Mouse (Mus musculus) neutrophil, adult 5-6 weeks (primary cell): Measurements from ENCODE around the gene 4930550C14Rik. TPM values are rescaled to one million over a fixed set of nuclear protein-coding genes. Genes with fewer than 3 reads are reported as not detected.

Experiments
- ATAC-seq: fragments of 151-379, 151-347 bp; 2 replicates; pipeline ENCODE4 v1.8.0; 2017; ENCODE audit warnings: mild to moderate bottlenecking, moderate TSS enrichment; ENCODE audit not compliant: insufficient number of reproducible peaks, poor library complexity, low FRiP score, severe bottlenecking; ENCODE audit errors: extremely low read depth
- total RNA-seq: library from RNA; stranded (forward); fragments of 200-1000 nt; gene quantifications from 2 replicates; pipeline ENCODE4 v1.2.3, GENCODE M21; 2017

The 4930550C14Rik gene
- total RNA-seq = 0.12 and 0.58 TPM in 2 replicates

DNA sequence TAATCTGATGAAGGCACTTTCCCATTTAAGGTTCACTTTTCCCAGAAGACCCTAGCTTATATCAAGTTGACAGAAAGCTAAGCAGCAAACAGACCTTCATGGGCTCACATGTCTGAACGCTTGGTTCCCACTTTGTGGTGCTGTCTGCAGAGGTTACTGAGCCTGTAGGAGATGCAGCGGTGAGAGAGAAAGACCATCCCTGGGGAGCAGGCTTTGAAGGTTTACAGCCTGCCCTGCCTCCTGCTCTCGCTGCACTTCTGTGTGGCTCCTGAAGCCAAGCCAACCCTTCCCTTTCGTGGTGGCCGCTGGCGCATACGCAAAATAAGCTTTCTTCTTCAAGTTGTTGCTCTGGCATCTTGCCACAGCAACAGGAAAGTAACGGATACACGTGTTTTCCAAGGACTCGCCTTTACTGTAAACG is at the start of gene 4930550C14Rik:
4930550C14Rik (plus strand) TSS at position 35 of the 421 bp plus-strand sequence.
- no peak for ATAC-seq

DNA sequence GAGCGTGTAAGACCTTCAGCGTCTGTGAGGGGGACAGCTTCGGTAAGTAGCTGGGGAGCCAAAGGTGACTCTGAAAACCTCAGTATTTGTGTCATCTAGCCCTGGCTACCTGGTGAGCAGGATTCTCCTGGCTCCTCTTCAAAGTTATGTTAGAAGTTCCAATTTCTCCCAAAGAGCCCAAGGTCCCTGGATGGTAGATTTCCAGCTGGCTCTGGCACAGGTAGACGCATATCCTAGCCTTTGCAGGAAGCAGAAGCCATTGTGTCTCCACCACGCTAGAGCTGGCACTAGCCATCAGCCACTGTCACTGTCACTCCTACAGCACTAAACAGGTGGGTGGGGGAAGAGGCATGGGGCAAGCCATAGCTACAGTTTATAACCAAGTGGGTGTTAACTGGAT is 49.0 kb upstream of the 4930550C14Rik start:
- ATAC-seq = no peak

DNA sequence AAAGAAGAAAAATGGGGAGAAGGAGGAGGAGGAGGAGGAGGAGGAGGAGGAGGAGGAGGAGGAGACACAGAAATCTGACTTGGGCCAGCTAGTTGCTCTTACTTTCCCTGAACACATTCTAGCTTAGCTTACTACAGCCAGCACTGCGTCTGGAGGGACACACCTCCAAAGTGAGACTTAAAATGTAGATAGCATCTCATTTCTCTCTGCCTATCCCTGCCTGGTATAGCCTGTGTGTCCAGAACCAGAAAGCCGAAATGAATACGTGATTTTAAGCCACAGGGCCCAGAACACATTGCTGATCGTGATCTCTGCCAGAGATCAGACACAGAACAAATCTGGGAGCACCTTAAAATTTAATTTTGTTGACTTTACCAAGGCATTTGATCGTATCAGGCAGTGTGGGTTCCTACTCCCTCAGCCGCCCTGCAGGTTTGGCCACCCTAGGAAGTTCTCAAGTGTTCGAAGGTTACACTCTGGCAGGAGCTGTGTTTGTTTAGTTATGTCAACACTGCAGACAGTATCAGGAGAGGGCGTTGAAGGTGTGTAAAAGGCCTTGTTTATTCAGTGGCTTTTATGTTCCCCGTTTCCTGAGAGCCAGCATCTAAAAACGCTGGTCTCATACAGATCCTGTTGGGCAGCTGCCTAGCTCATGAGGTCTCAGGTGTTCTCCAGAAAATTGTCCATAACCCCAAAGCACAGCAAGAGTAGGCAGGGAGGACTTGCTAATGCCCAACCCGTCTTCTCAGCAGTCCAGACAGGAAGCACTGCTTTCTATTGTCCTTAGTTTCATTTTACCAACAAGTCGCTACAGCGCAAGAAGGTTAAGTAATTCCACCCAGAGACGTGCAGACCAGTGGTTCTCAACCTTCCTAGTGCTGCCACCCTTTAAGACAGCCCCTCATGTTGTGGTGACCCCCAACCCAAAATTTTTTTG is 45.6 kb upstream of the 4930550C14Rik start:
- no peak for ATAC-seq

DNA sequence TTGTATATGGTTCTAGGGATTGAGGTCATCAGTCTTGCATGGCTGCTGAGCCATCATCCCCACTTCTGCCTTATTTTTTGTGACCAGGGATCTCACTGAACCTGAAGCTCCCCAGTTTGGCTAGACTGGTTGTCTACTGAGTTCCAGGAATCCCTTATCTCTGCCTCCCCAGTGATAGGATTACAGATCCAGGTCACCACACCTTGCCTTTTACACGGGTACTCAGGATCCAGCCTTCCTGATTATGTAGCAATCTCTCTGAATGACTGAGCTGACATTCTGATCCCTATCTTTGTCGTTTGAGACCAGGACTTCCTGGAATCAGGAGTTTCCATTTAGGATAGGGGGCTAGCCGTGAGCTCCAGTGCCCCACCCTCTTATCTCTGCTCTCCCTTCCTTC is 30.8 kb upstream of the 4930550C14Rik start:
- ATAC-seq = no peak

DNA sequence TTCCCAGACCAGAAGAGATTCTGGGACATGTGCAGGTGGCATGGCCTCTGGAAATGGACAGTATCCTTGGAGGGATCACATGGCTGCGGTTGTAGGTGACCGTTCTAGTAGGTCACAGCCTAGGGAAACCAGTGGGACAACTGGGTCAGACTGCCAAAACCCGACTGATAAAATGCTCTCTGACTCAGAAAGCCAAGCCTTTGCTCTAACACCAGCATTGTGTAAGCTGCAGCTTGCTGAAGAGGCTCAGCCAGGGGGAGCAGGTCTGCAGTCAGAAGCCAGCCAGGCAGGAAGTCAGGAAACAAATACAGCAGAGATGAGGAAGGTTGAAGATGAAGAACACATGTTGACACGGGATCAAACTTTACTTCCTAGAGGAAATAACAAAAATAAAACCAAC is 26.2 kb upstream of the 4930550C14Rik start:
- ATAC-seq = no peak

DNA sequence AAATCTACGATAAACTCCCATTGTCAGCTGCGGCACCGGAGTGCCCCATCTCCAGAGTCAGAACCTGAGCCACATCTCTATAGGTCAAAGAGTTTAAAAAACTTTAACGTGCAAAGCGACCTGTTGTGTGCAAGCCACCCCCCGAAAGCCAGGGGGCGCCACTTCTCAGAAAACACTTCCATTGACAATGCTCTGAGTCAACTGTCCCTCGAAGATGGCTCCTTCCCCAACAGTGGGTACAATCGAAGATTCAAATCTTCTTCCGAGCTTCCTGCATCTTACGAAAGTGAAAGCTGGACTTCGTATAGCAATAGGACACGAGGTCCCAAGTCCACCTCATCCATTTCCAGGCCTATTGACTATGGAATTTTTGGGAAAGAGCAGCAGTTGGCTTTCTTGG is 25.3 kb upstream of the 4930550C14Rik start:
- ATAC-seq = no peak

DNA sequence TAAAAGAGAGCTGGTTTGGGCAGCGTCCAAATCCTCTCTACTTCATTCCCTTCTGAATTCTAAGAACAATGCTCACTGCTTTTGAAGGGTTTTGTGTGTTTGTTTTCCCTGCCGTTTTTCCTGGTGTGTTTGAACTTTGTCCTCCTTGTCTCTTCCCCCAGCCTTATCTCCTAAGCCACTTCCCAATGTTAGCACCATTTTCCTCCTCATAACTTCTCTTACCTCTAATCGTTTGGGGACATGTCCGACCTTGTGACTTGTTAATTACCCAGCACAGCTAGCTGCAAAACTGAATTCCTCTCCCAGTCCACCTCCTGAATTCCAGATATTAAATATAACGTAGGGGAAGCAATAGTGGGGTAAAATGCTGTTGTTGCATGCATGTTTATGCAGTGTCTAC is 24.5 kb upstream of the 4930550C14Rik start:
- no peak for ATAC-seq

DNA sequence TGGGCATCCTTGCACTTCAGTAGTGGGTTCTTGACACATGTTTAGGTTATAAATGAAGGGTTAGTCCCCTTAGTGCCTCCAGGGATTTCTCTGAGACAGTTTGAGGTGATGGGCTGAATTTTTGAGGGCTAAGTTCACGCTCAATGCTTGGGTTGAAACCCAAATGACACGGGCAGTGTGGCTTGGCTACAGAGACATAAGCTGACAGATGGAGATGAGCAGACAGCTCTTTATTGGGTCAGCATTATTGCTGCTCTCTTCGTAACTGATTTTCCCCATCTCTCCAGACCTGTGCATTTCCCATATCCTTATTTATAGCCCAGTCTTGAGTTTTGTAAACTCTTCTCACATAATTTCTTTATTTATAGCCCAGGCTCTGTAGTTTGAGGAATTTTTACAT is 24.0 kb upstream of the 4930550C14Rik start:
- no peak for ATAC-seq

DNA sequence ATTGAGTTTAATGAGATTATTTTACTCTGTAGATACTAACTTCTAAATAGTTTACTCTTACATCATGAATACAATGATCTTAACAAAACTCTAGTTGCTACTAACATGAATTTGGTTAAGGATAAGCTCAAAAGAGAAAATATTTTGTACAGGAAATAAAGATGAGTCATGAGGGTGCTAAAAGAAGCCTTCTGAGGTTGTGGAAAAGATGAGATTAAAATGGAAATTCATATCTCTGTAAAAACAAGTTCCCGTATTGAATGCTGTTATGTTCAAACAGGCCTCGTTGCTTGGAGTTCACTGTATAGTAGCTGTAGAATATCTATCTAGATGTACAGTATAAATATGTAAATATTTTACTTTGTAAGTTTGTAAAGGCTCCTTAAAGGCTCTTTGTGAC is 21.5 kb upstream of the 4930550C14Rik start:
- no peak for ATAC-seq

DNA sequence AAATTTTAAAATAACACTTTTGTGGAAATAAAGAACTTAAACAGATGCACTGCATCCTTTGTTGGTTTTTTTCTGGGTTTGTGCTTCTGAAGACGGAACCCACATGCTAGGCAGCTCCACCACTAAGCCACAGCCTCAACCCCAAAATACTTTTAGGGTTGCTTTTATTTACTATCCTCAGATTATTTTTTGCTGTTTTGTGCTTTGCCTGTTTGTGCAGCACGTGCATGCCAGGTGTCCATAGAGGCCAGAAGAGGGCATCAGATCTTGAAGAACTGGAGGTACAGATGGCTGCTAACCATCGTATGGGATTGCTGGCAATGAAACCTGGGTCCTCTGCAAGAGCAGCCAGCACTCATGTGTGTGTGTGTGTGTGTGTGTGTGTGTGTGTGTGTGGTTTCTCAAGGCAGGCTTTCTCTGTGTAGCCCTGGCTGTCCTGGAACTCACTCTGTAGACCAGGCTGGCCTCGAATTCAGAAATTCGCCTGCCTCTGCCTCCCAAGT is 21.0 kb upstream of the 4930550C14Rik start:
- ATAC-seq = no peak

DNA sequence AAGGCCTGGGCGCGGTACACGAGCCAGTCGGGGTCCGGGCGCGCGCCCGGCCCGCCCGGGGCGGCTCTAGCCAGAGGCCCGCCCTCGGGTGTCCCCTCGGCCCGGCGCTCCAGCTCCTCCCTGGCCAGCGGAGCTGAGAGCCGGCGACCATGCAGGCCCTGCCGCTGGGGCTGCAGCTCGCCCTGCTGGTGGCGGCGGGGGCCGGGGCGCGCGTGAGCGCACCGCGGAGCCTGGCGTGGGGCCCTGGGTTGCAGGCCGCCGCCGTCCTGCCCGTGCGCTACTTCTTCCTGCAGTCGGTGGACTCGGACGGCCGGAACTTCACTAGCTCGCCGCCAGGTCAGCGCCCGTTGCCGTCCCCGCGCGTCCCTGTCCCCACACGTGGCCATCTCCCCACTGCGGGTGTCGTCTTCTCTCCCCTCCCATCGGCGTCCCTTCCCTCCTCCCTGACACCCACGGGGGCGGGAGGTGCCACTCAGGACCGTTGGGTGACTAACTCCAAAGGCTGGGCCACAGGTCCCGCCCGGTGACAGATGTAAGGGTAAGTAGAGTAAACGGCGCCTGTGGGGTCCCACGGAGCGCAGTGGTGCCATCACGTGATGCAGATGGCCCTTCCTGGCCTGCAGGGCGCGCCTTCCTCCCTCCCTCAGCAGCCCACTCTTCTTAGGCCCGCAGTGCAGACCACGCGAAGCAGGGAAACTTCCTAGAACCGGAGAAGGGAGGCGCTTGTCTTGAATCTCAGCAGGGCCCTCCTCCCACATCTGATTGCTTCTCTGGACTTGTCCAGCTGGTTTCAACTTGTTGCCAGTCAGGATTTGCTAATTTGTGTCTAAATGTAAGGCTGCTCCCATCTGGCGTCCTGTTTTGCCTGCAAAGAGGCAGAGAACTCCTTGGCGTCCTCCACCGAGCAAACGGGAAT is 17.9 kb upstream of the 4930550C14Rik start, which contains the start of gene Kdelc2:
Kdelc2 (plus strand) TSS at position 75 of the 916 bp plus-strand sequence.
- 0 out of 2 replicates have a peak, but pooled peaks have one; percentile 6 for ATAC-seq

DNA sequence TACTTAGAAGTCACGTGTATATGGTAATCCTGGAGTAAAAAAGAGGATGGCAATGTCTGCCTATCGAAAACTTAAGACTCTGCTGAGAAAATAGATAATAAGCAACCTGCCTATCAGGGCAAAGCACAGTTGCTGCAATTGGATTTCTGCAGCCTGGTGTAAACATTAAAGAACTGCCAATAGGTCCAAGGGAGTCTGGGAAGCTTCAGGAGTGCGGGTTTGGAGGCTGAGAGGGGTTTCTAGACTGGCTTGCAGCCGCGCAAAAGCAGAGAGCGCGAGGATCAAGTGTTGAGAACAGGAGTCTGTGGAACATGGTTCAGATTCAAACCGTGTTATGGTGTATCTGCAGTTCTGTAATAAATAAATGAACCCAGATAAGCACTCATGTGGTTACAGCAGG is 17.3 kb upstream of the 4930550C14Rik start:
- no peak for ATAC-seq

DNA sequence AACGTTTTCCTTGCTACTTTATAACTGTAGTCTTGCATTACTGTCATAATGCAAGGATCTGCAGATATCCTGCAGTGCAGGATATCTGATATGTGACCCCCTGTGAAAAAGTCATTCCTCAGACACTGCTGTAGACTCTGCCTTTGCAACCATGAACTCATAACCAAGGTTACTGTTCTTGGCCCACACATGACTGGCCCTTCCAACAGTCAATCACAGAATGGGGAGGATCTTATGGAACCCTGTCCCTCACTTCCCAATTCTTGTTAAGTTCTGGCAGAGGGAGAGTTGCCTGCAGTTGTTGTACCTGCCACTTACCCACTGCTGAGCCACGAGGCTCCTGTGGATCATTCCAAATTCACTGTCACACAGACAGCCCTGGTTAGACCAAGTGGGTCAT is 14.7 kb upstream of the 4930550C14Rik start:
- ATAC-seq = no peak

DNA sequence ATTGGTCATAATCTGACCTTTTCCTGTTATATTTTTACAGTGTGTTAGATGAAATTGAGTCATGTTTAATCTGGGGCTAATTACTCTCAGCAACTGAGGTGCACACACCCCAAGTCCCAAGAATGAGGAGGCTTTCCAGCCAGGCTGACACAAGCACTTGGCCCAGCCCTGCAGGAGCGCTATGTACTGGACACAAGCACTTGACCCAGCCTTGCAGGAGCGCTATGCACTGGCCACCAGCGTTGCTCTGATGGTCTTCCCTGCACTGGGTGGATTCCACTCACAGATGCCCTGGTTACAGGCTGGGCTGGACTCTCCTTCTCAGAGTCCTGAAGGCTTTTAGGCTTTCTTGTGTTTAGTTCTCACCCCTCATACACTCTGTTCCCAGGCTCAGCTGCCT is 13.0 kb upstream of the 4930550C14Rik start:
- no peak for ATAC-seq

DNA sequence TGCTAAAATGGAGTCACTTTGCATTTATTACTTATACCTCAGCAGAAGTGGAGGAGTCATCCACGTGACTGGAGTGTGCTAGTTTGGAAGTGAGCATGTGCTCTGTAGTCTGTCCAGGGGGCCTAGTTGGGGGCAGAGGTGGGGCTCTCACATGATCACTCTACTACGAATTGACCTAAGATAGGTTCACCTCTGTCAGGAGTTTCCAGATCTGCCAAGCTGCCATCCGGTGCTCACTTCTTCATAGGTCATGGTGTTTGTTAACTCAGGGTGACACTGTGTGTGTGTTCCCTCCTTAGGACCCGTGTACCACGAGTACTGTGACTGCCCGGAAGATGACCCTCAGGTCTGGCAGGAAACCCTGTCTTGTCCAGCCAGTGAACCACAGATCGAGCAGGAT is 12.0 kb upstream of the 4930550C14Rik start:
- ATAC-seq = no peak

DNA sequence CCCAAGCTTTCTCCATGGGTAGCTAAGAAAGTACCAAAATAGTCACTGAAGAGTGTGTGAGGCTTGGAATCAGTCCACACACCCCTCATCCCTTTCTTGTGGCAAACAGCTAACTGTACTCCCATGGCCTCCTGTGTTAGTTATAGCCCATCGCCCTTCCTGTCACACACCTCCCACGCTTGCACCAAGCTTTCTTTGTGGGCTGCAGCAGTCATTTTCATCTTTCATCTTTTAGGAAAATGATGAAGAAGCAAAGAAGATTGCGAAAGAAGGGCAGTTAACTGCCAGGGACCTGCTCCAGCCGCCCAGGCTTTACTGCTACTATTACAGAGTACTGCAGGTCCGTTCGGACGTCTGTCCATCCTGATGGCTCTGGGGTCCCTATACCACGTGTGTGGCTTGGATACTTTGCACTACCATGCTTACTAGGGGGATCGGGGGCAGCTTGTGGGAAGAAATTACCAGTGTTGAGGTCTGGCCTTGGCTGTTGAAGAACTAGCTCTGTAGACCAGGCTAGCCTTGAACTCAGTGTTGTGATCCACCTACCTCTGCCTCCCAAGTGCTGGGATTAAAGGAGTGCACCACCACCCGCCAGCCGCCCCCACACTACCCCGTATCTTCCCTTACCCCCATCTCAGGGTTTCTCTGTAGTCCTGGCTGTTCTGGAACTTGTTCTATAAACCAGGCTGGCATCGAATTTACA is 4.3 kb upstream of the 4930550C14Rik start:
- ATAC-seq = no peak

DNA sequence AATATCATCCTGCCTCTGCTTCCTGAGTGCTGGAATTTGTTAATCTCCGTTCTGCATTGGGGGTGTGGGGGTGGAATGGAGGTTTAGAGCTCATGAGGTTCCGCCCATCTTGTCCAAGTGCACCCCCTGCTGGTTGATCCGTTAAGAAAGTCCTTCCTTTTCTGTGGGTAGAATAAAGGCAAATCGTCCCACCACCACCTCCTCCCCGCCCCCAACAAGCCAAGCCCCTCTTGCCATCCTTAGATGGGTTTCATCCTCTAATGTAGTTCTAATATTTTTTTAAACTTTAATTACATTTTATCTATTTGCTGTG is 3.8 kb upstream of the 4930550C14Rik start:
- no peak for ATAC-seq

DNA sequence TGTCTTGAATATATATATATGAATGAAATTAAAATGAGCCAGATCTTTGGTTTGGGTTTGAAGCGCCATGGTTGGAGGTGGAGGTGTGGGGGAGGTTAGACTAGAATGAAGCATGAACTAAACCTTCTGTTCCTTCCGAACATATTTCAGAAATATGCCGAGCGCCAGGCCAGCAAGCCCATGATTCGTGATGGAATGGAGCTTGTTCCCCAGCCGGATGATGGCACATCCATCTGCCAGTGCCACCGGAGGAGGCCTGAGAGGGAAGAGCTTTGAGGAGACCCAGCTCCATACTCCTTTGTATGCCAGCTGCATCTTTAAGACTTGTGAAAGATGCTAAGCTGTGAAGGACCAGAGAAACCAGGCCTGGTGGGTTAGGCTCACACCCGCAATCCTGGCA is 2.6 kb upstream of the 4930550C14Rik start:
- ATAC-seq = no peak

DNA sequence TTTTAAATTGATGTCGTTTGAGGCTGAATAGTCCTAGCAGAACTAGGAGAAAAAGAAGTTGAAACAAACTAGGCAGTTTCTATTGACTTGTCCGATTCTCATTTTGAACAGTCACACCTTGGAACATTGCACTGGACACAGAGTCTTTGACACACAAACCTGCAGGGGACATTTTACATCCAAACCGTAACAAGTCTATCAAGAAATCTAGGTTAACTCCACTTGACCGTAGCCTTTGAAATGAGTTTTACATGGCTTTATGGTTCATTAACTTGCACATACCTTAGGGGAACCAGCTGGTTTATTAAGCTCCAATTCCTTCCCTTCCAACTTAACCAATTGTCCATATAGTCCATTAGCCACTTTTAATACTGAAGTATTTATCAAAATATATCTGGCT is 1.4 kb upstream of the 4930550C14Rik start:
- no peak for ATAC-seq
